Mouse (Mus musculus): ENCODE data around the gene Slc41a2.

GRCm38 (mm10) chr10:83266241-83266640 is 71.4 kb downstream of the Slc41a2 start:
- TF ChIP-seq CTCF (IDR thresholded peaks at IDR 0.05; ENCODE audit: borderline replicate concordance, insufficient read depth, low read depth, low read length) (no peak), POLR2A (IDR thresholded peaks at IDR 0.05; ENCODE audit: borderline replicate concordance, insufficient read depth, low read length) (no peak)

All from cerebellum, adult 2 months (tissue).